Mouse (Mus musculus): ENCODE results near the gene 2700049A03Rik.

2700049A03Rik gene

DNA sequence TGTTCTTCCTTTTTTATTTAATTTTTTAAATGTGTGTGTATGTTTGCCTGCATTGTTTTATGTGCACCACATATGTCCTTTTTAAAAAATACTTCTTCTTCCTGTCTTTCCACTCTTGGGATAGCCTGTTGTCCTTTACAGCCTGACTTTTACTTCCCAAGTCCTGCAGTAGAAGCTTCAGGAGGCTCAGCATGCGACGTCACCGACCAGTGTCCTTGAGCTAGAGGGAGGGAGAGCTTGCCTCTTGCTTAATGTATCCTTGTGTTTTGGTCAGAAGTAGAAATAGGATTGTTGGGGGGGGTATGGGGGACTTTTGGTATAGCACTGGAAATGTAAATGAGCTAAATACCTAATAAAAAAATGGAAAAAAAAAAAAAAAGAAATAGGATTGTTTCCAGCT lies 47.1 kb downstream of the 2700049A03Rik start:
- no peak for DNase-seq (ENCODE audit: low read depth)

DNA sequence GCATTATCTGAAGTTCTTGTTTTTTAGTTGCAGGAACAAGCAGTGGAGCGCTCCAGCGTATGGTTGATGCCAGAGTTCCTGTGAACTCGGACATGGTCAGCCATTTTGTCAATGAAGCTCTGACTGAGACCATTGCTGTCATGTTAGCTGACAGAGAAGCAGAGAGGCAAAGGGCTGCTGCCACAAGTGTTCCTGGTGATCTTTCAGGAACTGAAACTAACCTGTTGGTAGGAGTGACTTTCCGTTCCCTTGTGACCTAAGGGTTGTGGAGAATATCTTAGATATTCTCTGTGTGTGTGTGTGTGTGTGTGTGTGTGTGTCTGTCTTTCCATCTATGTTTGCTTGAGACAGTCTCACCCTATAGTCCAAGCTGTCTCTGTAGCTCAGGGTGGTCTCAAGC lies 47.7 kb downstream of the 2700049A03Rik start:
- DNase-seq (ENCODE audit: low read depth) = no peak

DNA sequence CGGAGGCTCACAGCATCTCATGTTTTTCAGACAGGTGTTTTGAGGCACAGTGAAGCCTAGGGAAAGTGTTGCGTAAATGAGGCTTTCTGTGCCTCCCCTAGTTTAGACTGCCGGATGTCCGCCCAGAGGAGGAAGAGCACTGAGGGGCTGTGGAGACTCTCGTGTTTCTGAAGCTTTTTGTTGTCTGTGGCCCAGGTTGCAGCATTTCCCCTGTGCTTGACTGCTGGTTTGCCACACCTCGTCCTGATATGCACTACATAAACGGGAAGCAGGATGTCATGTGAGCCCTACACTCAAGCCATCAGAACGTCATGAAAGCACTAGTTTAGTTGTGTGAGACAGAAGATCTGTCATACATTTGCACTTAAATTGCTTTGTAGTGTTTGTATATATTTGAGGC lies 56.1 kb downstream of the 2700049A03Rik start:
- DNase-seq (ENCODE audit: low read depth) = no peak

DNA sequence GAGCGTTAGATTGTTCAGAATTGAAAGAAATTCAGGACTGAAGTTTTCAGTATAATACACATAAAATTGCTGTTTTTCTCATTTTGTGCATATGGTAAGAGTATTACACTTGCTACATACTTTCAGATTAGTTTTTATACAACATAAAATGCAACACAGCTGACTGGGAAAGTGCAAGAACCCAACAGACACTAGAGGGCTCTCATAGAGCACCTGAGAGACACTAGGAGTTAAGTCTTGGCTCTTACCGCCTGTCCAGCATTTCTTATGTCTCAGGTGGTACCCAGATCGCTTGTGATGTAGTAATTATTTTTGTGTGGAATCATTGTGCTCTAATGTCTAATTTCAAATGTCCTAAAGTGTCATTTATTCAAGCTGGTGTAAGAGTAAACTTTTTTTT lies 61.0 kb downstream of the 2700049A03Rik start:
- DNase-seq (ENCODE audit: low read depth) = no peak

DNA sequence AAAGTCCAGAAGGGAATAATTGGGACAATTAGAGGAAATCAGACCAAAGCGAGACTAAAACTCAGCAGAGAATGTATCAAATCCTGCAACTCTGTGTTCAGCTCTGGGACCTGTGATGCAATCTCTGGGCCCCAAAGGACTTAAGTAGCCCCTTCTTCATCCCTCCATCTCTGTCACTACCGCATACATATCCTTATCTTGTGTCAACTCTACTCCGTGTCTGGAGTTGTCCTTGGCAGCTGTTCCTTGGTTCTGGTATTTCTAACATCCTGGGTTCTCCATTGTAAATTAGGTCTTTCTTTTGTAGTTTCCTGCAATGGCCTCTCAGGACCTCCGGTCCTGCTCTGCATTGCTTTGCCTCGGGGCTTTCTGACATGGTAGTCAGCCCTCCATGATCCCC lies 65.1 kb downstream of the 2700049A03Rik start:
- no peak for DNase-seq (ENCODE audit: low read depth)

DNA sequence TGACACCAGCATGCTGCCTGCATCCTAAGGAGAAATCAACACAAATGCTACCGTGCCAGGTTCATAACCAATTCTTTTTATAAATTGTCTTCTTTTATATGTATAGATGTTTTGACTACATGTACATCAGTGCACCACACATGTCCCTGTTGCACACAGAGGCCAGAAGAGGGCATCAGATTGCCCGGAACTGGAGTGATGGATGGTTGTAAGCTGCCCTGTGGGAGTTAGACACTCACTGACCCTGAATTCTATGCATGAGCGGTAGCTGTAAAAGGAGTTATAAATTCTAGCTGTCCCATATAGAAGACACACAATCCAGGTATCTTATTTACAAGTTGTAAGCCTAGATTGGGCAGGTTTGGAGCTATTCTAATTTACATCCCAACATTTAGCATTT lies 67.7 kb downstream of the 2700049A03Rik start:
- no peak for DNase-seq (ENCODE audit: low read depth)

DNA sequence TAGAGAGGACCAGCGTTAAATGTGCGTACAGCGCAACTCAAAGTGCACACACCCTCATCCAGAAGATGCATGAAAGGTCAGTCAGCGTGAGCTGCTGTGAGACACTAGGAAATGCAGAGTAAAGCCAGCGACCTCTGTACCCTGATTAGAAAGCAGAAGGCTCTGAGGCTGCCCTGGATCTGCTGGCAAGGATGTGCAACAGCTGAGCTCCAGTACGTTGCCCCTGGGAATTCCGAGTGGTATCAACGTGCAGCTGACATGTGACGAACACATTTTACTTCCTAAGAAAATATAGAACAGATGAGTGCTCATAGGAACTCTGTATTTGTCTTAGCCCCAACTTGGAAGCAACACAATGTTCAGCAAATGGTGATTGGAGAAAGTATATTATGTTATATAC lies 80.5 kb downstream of the 2700049A03Rik start:
- no peak for DNase-seq (ENCODE audit: low read depth)

DNA sequence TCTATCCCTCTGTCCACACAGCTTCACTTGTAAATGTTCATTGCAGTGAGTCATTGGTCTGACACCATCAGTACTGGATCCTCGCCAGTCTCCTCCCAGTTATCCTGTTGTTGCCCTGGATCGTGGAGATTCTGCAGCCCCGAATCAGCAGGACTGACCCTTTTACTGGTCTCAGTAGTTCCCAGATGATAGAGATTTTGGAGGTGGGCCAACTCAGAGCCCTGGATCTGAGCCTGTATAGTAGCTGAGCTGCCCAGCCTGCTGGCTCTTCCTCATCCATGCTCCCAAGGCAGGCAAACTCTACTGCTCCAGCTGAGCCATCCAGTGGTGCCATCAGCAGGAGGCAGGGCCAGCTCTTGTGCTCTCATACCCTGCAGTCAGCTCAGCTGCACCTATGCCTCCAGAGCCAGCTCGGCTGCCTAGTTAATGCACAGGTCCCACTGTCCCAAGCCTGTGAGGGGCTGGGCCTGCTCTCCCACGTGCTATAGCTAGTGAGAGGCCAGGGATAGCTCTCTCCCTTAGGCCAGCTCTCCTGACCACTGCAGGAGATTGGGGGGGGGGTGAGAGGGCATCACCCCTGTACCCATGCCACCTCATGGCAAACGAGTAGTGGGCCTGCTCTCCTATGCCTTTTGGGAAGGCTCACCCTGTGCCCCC lies 81.3 kb downstream of the 2700049A03Rik start:
- DNase-seq (ENCODE audit: low read depth) = no peak

DNA sequence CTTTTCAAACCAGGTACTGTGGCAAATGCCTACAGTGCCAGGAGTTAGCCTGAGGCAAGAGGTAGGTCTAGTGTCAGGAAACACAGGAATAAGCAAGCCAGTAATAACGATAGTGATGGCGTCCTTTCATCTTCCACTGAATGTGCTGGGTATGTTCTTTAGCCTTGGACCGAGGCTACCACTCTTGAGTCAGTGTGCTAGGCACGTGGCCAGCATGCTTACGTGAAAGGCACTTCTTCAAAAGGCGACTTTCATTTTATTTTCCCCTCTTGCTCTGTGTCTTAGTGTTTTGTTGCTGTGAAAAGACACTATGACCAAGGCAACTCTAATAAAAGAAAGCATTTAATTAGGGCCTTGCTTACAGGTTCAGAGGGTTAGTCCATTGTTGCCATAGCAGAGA lies 86.1 kb downstream of the 2700049A03Rik start:
- no peak for DNase-seq (ENCODE audit: low read depth)

DNA sequence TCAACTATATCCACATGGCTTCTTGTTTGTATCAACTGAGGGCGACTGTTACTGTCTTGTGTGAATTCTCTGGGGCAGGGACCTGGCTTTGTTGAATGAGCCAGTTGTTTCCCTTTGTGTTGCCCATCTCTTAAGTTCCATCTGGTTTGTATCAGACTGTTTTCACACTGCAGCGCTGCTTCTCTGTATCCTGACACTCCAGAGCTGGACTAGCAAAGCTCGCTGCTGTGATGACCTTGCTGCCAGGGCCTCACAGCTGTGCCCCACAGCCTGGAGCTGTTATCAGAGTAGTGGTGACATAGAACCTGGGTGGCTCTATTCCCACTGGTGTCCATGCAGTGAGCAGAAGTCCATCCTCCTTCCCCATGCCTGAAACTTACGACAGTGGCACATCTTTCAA lies 91.1 kb downstream of the 2700049A03Rik start:
- DNase-seq (ENCODE audit: low read depth) = no peak

DNA sequence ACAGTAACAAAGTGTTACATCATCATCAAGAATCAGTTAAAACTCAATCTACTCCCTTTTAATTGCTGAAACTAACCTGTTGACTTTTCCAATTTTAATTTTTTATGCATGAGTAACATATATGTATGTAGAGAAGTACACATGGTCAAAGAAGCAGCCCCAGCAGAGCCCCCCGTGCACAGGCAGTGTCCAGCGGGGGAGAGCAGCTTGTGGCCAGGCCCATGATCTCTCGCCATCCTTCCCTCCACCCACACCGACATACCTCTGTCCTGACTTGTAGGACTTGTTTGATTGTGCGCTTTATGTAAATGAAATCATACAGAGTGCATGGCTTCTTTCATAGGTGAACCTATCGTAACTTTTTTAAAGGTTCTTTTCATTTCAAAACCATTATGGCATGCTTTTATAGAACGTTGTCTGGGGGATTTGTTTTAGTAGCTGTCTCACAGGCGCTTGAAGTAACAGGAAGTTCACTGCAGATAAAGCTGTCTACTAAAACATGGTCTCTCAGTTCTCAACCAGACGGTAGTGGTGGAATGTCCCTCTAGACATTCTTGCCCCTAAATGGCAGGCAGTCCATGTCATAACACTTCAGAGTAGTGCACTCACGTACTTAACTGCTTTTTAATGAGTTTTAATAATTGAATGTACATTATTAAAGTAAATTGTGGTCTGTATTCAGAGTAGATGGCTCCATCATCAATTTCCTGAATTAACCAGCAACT lies 92.4 kb downstream of the 2700049A03Rik start:
- no peak for DNase-seq (ENCODE audit: low read depth)

DNA sequence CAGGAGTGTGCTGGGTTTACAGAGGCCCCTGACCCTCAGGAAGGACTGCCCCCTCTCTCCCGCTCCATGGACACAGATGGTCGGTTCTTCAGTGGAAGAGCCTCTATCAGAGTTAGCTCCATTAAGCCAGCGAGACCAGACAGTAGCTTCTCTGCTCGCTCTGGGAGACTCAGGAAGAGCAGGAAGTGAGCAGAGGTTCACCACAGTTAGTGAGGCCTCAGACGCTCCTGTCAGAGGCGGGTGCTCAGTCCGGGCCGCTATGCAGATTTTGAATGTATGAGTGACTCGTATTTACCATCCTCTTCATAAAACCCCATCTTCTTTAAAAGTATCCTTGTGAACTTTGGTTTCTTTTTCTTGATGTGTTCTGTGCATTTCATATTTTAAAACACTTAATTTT lies 94.9 kb downstream of the 2700049A03Rik start:
- no peak for DNase-seq (ENCODE audit: low read depth)

DNA sequence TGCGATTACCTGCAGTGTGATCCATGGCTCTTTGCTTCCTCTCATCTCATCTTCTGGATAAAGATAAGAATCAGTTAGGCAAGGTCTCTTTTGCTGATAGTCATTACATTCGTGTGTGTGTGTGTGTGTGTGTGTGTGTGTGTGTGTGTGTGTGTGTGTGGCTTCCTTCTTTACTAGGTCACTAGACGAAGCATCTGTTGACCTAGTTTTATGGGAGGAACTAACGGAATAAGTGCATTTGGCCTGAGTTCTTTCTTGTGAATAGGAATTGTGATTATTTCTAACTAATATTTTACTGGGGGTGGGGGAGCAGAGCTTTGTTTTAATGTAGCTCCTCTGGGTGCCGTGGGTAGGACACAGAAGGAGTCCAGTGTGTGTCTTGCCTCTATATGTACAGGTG lies 96.8 kb downstream of the 2700049A03Rik start:
- no peak for DNase-seq (ENCODE audit: low read depth)

DNA sequence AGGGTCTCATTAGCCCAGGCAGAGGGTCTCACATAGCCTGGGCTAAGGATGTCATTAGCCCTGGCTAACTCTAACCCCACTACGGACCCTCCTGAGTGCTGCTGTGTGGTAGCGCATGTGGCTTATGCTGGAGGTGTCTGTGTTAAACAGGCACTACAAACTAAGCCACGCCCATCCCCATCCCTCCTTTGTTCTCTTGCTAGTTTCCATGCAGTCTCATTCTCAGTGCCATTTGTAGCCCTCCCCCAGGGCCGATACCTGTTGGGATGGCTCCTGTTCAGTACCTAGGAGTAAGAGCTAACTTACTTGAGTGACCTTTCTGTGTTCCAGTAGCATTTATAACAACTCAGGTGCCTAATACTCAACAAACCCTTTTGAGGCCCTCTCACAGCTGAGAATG lies 100.4 kb downstream of the 2700049A03Rik start:
- DNase-seq (ENCODE audit: low read depth) = no peak

DNA sequence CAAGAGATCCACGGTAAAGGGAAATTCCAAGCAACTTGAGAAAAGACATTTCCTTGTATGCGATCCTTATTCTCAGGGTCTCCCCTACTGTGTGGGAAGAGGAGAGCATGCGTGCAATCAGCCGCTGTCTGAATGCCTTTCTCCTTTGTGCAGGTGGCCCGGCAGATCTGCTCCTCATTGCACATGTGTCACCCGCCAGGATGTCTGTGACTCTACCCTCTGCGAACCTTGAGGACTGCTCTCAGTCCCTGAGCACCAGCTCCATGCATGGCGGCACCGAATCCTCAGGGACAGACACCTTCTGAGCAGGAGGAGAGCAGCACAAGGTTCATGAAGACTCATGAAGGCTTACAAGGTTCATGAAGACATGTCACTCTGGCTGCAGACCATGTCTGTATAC lies 106.1 kb downstream of the 2700049A03Rik start:
- DNase-seq (ENCODE audit: low read depth) = no peak

DNA sequence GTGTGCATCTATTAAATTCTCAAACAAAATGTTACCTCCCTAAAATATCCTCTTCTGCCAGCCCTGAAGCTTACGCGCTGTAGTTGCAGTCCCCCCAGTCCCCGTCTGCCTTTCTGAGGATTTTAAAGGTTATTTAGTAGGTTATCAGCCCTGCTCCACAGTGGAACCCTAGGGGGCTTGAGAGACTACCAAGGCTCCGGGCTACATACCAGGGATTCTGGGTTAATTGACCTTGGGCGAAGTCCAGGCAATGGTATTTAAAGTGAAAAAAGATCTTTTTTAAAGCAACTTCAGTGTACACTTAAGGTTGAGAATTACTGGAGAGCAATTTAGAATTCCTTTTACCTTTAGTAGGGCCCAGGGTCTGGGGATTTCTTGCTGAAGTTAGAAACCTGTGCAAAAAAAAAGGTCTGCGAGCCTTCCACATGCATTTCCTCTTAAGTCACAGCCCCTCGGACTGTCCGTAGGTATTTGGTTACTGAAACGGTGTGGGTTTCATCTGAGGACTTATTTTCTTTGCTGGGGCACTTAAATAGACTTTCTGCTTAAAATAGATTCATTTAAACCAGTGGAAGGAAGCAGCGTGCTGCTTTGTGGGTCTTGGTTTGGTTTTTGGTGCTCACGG lies 108.2 kb downstream of the 2700049A03Rik start:
- DNase-seq (ENCODE audit: low read depth) = no peak

DNA sequence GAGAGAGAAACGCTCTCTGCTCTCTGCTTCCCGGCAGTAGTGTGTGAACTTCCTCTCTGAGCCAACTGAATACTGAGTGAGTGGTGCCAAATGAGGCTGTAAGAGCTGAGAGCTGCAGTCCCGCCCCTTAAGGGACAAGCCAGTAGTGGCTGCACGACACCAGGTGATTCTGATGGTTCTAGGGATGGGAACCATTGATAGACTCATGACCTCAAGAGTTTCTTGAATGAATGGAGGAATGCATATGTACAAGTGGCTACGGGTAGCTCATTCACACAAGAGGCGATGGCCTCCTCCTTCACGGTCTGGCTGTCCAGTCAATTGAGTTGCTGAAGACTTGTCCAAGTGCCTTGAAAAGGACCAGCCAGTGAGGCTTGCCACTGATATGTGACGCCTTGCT lies 110.5 kb downstream of the 2700049A03Rik start:
- no peak for DNase-seq (ENCODE audit: low read depth)

DNA sequence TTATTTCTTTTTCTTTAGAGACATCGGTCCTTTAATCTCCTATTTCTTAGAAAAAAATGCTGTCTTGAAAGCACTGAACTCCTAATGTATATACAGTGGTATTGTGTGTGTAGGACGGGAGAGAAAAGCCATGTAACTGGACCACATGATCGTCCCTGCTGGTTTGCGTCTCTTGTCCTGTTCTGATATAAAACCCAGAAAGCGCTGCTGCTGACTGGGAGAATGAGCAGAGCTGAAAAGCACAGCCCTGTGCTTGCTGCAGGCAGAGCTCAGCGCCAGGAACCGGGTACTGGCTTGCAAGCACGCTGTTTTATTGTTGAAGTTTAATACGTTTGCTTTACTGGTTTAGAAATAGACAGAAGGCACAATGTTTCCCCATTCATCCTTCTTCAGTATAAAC lies 112.7 kb downstream of the 2700049A03Rik start:
- DNase-seq (ENCODE audit: low read depth) = no peak

DNA sequence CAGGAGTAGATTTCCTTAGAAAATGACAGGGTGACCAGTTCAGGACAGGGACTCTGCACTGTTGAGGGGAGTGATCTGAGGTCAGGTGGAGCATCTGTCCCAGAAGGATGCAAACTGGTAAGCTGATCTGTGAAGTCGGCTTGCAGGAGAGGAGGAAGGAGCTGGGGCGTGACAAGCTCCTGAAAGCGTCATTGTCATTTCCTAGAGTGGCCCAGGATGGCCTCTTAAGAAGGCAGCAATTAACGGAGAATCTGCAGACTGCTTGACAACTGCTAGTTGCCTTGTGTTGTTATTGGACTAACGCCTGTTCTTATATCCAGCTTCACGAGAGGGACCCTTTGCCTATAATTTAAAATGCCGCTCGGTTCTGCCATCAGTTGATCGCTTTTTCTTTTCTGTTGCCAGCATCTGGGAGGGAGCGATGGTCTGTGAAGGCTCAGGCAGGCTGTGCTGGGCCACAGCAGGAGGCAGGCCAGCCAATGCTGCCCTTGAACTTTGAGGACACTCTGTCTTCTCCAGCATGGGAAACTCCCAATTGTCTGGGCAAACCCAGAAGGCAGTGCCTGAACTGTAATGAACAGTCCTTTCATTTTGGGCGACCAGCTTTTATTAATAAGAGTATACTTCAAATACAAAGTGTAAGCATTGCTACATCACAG lies 116.0 kb downstream of the 2700049A03Rik start:
- no peak for DNase-seq (ENCODE audit: low read depth)

DNA sequence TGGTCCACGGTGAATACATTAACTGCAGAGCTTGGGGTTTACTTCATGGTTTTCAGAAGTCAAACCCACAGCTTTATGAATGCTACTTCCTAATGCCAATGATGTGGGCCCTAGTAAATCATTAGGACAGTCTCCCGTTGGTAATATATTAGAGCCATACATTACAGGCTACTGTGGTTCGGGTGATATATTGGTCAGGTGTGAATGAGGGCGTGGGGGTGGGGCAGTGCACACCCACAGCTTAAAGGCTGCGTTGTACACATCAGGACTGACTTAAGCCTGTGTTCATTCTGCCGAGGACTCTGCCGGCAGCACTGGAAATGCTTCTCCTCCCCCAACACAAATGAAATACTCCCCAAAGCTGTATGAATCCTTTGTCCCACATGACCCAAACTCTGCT lies 118.1 kb downstream of the 2700049A03Rik start:
- no peak for DNase-seq (ENCODE audit: low read depth)

DNA sequence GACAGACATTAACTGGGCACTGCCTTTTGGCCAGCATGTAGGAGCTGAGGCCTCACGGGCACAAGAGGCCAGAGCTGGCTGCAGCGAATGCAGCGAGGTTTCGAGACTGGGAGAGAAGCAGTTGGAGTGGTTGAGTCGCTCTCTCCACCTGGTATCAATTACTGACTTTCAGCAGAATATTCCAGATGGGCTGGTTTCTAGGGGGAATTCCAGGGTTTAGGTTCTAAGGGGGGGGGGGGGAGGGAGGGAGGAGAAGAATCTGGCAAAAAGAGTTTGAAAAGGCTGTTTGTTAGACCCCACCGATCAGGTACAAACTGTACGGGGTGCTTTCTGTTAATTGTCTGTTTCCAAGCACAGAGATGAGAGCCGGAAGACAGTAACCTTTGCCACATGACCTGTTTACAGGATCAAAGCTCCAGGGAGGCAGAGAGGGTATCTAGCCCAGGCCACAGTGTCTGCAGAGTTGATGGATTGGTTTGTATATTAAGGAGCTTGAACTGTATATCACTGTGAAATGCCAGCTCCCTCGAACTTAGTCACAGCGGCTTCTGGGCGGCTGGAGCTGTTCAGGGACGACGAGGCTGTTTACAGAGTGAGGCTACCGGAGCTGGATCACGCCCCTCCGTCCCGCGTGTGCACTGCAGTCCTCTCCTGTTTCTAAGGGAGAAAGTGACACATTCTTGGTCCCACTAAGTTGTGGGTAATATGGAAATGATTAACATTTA lies 121.7 kb downstream of the 2700049A03Rik start:
- DNase-seq (ENCODE audit: low read depth) = no peak

DNA sequence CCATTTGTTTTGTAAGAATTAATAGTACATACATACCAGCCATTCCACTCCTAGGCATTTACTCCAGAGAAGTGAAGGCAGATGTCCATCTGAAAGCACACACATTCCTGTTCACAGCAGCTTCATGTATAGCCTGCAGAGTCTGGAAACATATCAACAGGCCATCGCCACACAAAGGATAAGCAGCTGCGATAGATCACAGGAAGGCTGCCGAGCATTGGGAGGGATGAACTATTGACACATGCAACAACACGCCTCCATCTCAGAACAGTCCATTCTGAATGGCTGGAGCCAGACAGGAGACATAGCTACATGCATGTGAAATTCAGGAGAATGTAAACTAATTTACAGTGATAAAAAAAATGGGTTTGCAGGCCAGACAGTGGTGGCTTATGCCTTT lies 127.6 kb downstream of the 2700049A03Rik start:
- DNase-seq (ENCODE audit: low read depth) = no peak

Measured in c-Kit-positive CD71-negative TER-119-negative erythroid progenitor cells, embryonic 14.5 days (primary cell).